Comparison of ENCODE assay signal across 16 mouse cellular contexts in the genomic region with DNA sequence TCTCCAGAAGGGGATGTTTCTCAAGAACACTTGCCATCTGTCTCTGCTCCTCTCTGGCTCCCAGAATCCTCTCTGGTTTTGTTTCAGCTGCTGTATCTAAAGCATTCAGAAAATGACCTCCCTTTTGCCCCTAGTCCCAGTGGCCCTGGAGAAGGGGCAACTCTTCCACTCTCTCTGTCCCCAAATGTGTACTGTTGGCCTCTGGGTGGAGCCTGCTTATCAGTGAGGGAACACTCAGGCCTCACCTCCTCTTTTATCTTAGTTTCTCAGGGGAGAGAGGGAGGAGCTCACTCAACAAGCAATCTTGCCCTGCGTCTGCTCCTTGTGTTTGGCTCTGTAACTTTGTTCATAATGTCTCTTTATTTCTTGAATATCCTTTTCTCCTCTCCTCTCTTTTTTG. TPM values are rescaled to one million over a fixed set of nuclear protein-coding genes. Genes with fewer than 3 reads are reported as not detected.
A peak's percentile ranks its signal among the peaks of the same experiment; 100 is the strongest.
DNase-seq lines count a peak whose midpoint lies in the region; ATAC-seq lines count a peak whose summit lies in the region.
"Had no signal": no experiment of that assay in that cellular context is flagged by ENCODE, and none has a peak within 500 bp of the region (broad histone marks: within the 10 kb centered on the region; RNA-seq: fewer than 3 reads in every experiment).

A gene (minus strand): TSS at position 217 of the 400 bp plus-strand sequence.

- no peak within 1 kb of the TSS for H3K9ac ChIP-seq in forebrain, embryonic 16.5 days (replicated peaks; ENCODE audit: low read depth, low read length)
- peak within 1 kb of the TSS; percentile 83 for H3K9ac ChIP-seq in liver, embryonic 15.5 days
- H3K9ac ChIP-seq: forebrain, embryonic 13.5 days; neural tube, embryonic 12.5 days had no signal

- peak within 1 kb of the TSS; percentile 60 for H3K27ac ChIP-seq in forebrain, embryonic 10.5 days
- H3K27ac ChIP-seq in forebrain, embryonic 16.5 days (ENCODE audit: low read length), result no peak within 1 kb of the TSS
- H3K27ac ChIP-seq in liver, embryonic 15.5 days (replicated peaks), result peak within 1 kb of the TSS; percentile 94
- H3K27ac ChIP-seq: forebrain, embryonic 13.5 days; neural tube, embryonic 12.5 days had no signal

- H3K4me3 ChIP-seq in forebrain, embryonic 10.5 days, result peak within 1 kb of the TSS; percentile 20; the same call in 1 of the 2 replicates
- H3K4me3 ChIP-seq in forebrain, embryonic 16.5 days (replicated peaks; ENCODE audit: low read length), result no peak within 1 kb of the TSS
- H3K4me3 ChIP-seq in liver, embryonic 15.5 days (replicated peaks), result peak within 1 kb of the TSS; percentile 72
- H3K4me3 ChIP-seq: forebrain, embryonic 13.5 days; neural tube, embryonic 12.5 days had no signal

- no peaks in the 10 kb centered on the region for H3K4me1 ChIP-seq in forebrain, embryonic 10.5 days
- no peaks in the 10 kb centered on the region for H3K4me1 ChIP-seq in forebrain, embryonic 16.5 days (replicated peaks; ENCODE audit: control insufficient read depth, insufficient read depth, low read length)
- peaks cover 38% of the 10 kb centered on the region for H3K4me1 ChIP-seq in liver, embryonic 15.5 days (replicated peaks)
- H3K4me1 ChIP-seq: forebrain, embryonic 13.5 days; neural tube, embryonic 12.5 days had no signal

- no peaks in the 10 kb centered on the region for H3K36me3 ChIP-seq in forebrain, embryonic 10.5 days (replicated peaks)
- H3K36me3 ChIP-seq in forebrain, embryonic 16.5 days (ENCODE audit: control insufficient read depth, insufficient read depth), result no peaks in the 10 kb centered on the region
- peaks cover 36% of the 10 kb centered on the region for H3K36me3 ChIP-seq in liver, embryonic 15.5 days (replicated peaks)
- H3K36me3 ChIP-seq: neural tube, embryonic 12.5 days had no signal

- H3K27me3 ChIP-seq in forebrain, embryonic 10.5 days (ENCODE audit: poor library complexity, severe bottlenecking), result no peaks in the 10 kb centered on the region
- H3K27me3 ChIP-seq in forebrain, embryonic 16.5 days (replicated peaks; ENCODE audit: control insufficient read depth, insufficient read depth, low read length), result no peaks in the 10 kb centered on the region
- no peaks in the 10 kb centered on the region for H3K27me3 ChIP-seq in liver, embryonic 15.5 days
- H3K27me3 ChIP-seq: forebrain, embryonic 13.5 days; neural tube, embryonic 12.5 days had no signal

- ATAC-seq in forebrain, embryonic 16.5 days, result no peak
- ATAC-seq in liver, embryonic 15.5 days (ENCODE audit: insufficient read depth), result peak; percentile 79
- ATAC-seq: forebrain, embryonic 13.5 days; hindbrain, embryonic 16.5 days had no signal

- DNase-seq in forebrain, embryonic 10.5 days (ENCODE audit: extremely low spot score, low spot score), result no peak
- peak; percentile 67 for DNase-seq in spleen, adult 12 weeks (ENCODE audit: low spot score)
- DNase-seq in spleen, adult 18-20 months, result no peak
- no peak for DNase-seq in ovary, postnatal 10 days (ENCODE audit: low spot score)
- DNase-seq in left cerebral cortex, adult 11 months (ENCODE audit: low spot score), result no peak
- no peak for DNase-seq in cerebellum, postnatal 10 days
- DNase-seq: adrenal gland, postnatal 36 days; cerebellum, postnatal 14 days; left cerebral cortex, postnatal 4 days; right cerebral cortex, postnatal 25 days; thymus, postnatal 25 days had no signal

- H3K9me3 ChIP-seq in forebrain, embryonic 10.5 days, result no peaks in the 10 kb centered on the region
- H3K9me3 ChIP-seq in forebrain, embryonic 16.5 days (ENCODE audit: control insufficient read depth, low read length), result no peaks in the 10 kb centered on the region
- H3K9me3 ChIP-seq in liver, embryonic 15.5 days (replicated peaks), result no peaks in the 10 kb centered on the region
- H3K9me3 ChIP-seq: forebrain, embryonic 13.5 days; neural tube, embryonic 12.5 days had no signal

- H3K4me2 ChIP-seq in forebrain, embryonic 16.5 days (ENCODE audit: low read length), result no peak within 1 kb of the TSS
- peak within 1 kb of the TSS; percentile 70 for H3K4me2 ChIP-seq in liver, embryonic 15.5 days
- H3K4me2 ChIP-seq: forebrain, embryonic 13.5 days; neural tube, embryonic 12.5 days had no signal

- WGBS in forebrain, embryonic 10.5 days, result 54% methylated on average over 1 of the region's 1 CpGs
- 42% methylated on average over 1 of the region's 1 CpGs for WGBS in forebrain, embryonic 16.5 days
- WGBS in liver, embryonic 15.5 days (ENCODE audit: insufficient replicate concordance), result 9% methylated on average over 1 of the region's 1 CpGs

RNA-seq across cellular contexts. Expression of the gene that starts here (rescaled TPM):
- polyA plus RNA-seq in forebrain, embryonic 10.5 days (2016; fragmentation: Nextera tagmentation; extraction: Ambion mirVana), result 7.7 and 10.9 TPM in 2 replicates
- polyA plus RNA-seq in forebrain, embryonic 16.5 days (2015; fragmentation: Nextera tagmentation; extraction: Ambion mirVana), result 0.29 and 0.48 TPM in 2 replicates
- polyA plus RNA-seq in liver, embryonic 15.5 days (2015; fragmentation: Nextera tagmentation; extraction: Ambion mirVana), result 299 and 347 TPM in 2 replicates

Comparison
In these comparisons a context has a peak if more than half of its experiments do, and no peak if none do; other contexts are left out.
1. RNA of the gene that starts here (polyA plus RNA-seq): 299 to 347 TPM in liver, embryonic 15.5 days; 7.7 to 10.9 TPM in forebrain, embryonic 10.5 days and 0.29 to 0.48 TPM in forebrain, embryonic 16.5 days; every median in the first group is over 10 times any median in the second.